Mouse (Mus musculus) E14TG2a.4 (cell line): ENCODE results near the gene Sh3glb2.

Experiments
- H3K27me3 ChIP-seq: 2 replicates; pipeline ENCODE4 v1.6.1; 2014; ENCODE audit warnings: low read length, control low read depth; ENCODE audit not compliant: insufficient read depth
- H3K36me3 ChIP-seq: 2 replicates; pipeline ENCODE4 v1.6.1; 2014; ENCODE audit warnings: low read length, control low read depth; ENCODE audit not compliant: insufficient read depth
- H3K4me1 ChIP-seq: replicated peaks from 2 replicates; pipeline ENCODE4 v1.6.1; 2014; ENCODE audit warnings: low read depth, low read length, control low read depth
- H3K4me3 ChIP-seq: replicated peaks from 2 replicates; pipeline ENCODE4 v1.5.1; 2014; ENCODE audit warnings: mild to moderate bottlenecking, low read length
- H3K9me3 ChIP-seq: 2 replicates; pipeline ENCODE4 v1.6.1; 2014; ENCODE audit warnings: low read length, control low read depth
- CTCF ChIP-seq: conservative IDR thresholded peaks from 2 replicates; pipeline ENCODE4 v1.5.1; 2014; ENCODE audit warnings: low read length
- NANOG ChIP-seq: IDR thresholded peaks from 2 replicates; pipeline ENCODE4 v1.6.1; 2014; ENCODE audit warnings: borderline replicate concordance, low read length, mixed read lengths
- POU5F1 ChIP-seq: IDR thresholded peaks from 2 replicates; pipeline ENCODE4 v1.6.1; 2014; ENCODE audit warnings: low read length, borderline replicate concordance

Sh3glb2 gene

GRCm38 (mm10) chr2:30399191-30400171 lies 40.3 kb upstream of the Sh3glb2 start:
- TF ChIP-seq POU5F1 (no peak), NANOG (no peak), CTCF (no peak)
- Histone ChIP-seq H3K9me3 (no peaks in the 10 kb centered on the region), H3K4me1 (peaks cover 81% of the 10 kb centered on the region), H3K36me3 (peaks cover 87% of the 10 kb centered on the region), H3K4me3 (peak overlapping the region; percentile 70), H3K27me3 (no peaks in the 10 kb centered on the region)

- H3K4me1 ChIP-seq: peaks cover 91% of the 10 kb centered on the region
- H3K36me3 ChIP-seq: peaks cover 86% of the 10 kb centered on the region
- no peaks in the 10 kb centered on the region for H3K27me3 ChIP-seq
- TF ChIP-seq POU5F1: no peak
- no peak for TF ChIP-seq NANOG
- no peak for TF ChIP-seq CTCF
- 0 out of 2 replicates have a peak overlapping the region, but pooled peaks have one; percentile 20 for H3K4me3 ChIP-seq
- H3K9me3 ChIP-seq: no peaks in the 10 kb centered on the region
These were observed 38.9 kb upstream of the Sh3glb2 start for GRCm38 (mm10) chr2:30397986-30398512.

- TF ChIP-seq CTCF (no peak), POU5F1 (no peak), NANOG (no peak)
- peaks cover 68% of the 10 kb centered on the region for H3K36me3 ChIP-seq
- no peaks in the 10 kb centered on the region for H3K9me3 ChIP-seq
- no peaks in the 10 kb centered on the region for H3K27me3 ChIP-seq
- H3K4me1 ChIP-seq: peaks cover 89% of the 10 kb centered on the region
- peak overlapping the region; percentile 30 for H3K4me3 ChIP-seq
These were observed 37.1 kb upstream of the Sh3glb2 start for GRCm38 (mm10) chr2:30396246-30396645.

- no peaks in the 10 kb centered on the region for H3K27me3 ChIP-seq
- H3K4me1 ChIP-seq: peaks cover 89% of the 10 kb centered on the region
- H3K9me3 ChIP-seq: no peaks in the 10 kb centered on the region
- peaks cover 63% of the 10 kb centered on the region for H3K36me3 ChIP-seq
- peak overlapping the region; percentile 30; the same call in 1 of the 2 replicates for H3K4me3 ChIP-seq
- TF ChIP-seq POU5F1: no peak
- no peak for TF ChIP-seq NANOG
- TF ChIP-seq CTCF: no peak
These were observed 36.6 kb upstream of the Sh3glb2 start for GRCm38 (mm10) chr2:30395757-30396156.

- Histone ChIP-seq H3K4me3 (peak overlapping the region; percentile 94), H3K4me1 (peaks cover 75% of the 10 kb centered on the region), H3K27me3 (no peaks in the 10 kb centered on the region), H3K36me3 (peaks cover 47% of the 10 kb centered on the region), H3K9me3 (no peaks in the 10 kb centered on the region)
- no peak for TF ChIP-seq NANOG
- no peak for TF ChIP-seq POU5F1
- TF ChIP-seq CTCF: no peak
These were observed 34.2 kb upstream of the Sh3glb2 start for GRCm38 (mm10) chr2:30393370-30393656.

GRCm38 (mm10) chr2:30392577-30393369 lies 33.6 kb upstream of the Sh3glb2 start:
- Histone ChIP-seq H3K4me3 (peak overlapping the region; percentile 94), H3K27me3 (no peaks in the 10 kb centered on the region), H3K9me3 (no peaks in the 10 kb centered on the region), H3K36me3 (peaks cover 41% of the 10 kb centered on the region), H3K4me1 (peaks cover 70% of the 10 kb centered on the region)
- TF ChIP-seq POU5F1 (no peak), NANOG (no peak), CTCF (no peak)

- Histone ChIP-seq H3K4me1 (peaks cover 64% of the 10 kb centered on the region), H3K9me3 (no peaks in the 10 kb centered on the region), H3K27me3 (no peaks in the 10 kb centered on the region), H3K36me3 (peaks cover 35% of the 10 kb centered on the region), H3K4me3 (peak within 1 kb of the TSS; percentile 94)
- no peak for TF ChIP-seq CTCF
- no peak for TF ChIP-seq NANOG
- no peak for TF ChIP-seq POU5F1
These were observed 33.0 kb upstream of the Sh3glb2 start, which contains the start of gene Dolpp1 for GRCm38 (mm10) chr2:30392114-30392576. Gene Dolpp1, plus strand, starts transcription at chr2:30392254.

GRCm38 (mm10) chr2:30389000-30389399 lies 29.9 kb upstream of the Sh3glb2 start:
- H3K9me3 ChIP-seq: no peaks in the 10 kb centered on the region
- H3K27me3 ChIP-seq: no peaks in the 10 kb centered on the region
- H3K4me1 ChIP-seq: peaks cover 35% of the 10 kb centered on the region
- no peak overlapping the region for H3K4me3 ChIP-seq
- no peak for TF ChIP-seq POU5F1
- peak; percentile 66 for TF ChIP-seq CTCF
- no peak for TF ChIP-seq NANOG
- H3K36me3 ChIP-seq: peaks cover 24% of the 10 kb centered on the region
